10 mouse cellular contexts compared by ENCODE assay signal in genomic region chr19:40365137-40365536, GRCm38 (mm10).
DNase-seq lines count a peak whose midpoint lies in the region; ATAC-seq and TF ChIP-seq lines count a peak whose summit lies in the region.
"Had no signal": no experiment of that assay in that cellular context is flagged by ENCODE, and none has a peak within 500 bp of the region (broad histone marks: within the 10 kb centered on the region; RNA-seq: fewer than 3 reads in every experiment).

No protein-coding gene starts in this region.

- no peak for ATAC-seq in heart, embryonic 11.5 days (replicated peaks; ENCODE audit: insufficient number of reproducible peaks, low FRiP score, low TSS enrichment)
- ATAC-seq in midbrain, postnatal 0 days (ENCODE audit: low FRiP score) = peak; percentile 18; the same call in 1 of the 2 replicates
- no peak for ATAC-seq in midbrain, embryonic 15.5 days (replicated peaks)

- WGBS in heart, embryonic 11.5 days (ENCODE audit: insufficient replicate concordance) = 88% methylated on average over 5 of the region's 5 CpGs
- WGBS in midbrain, postnatal 0 days = 66% methylated on average over 5 of the region's 5 CpGs
- 71% methylated on average over 5 of the region's 5 CpGs for WGBS in midbrain, embryonic 15.5 days
- 93% methylated on average over 5 of the region's 5 CpGs for WGBS in limb, embryonic 10.5 days

- H3K4me3 ChIP-seq in heart, embryonic 11.5 days (ENCODE audit: low read depth, low read length) = no peak overlapping the region
- H3K4me3 ChIP-seq in midbrain, postnatal 0 days (ENCODE audit: low read depth, low read length) = no peak overlapping the region
- H3K4me3 ChIP-seq in midbrain, embryonic 15.5 days = no peak overlapping the region
- H3K4me3 ChIP-seq in limb, embryonic 10.5 days = no peak overlapping the region
- H3K4me3 ChIP-seq: erythroblast, embryonic 14.5 days had no signal

- peak; percentile 66 to 70 for DNase-seq in heart, adult 18-20 months
- DNase-seq in midbrain, postnatal 0 days (ENCODE audit: low spot score) = peak; percentile 77
- DNase-seq in heart, postnatal 4 days = peak; percentile 73
- DNase-seq in lung, postnatal 14 days = peak; percentile 52
- DNase-seq in limb, embryonic 10.5 days (ENCODE audit: low spot score) = no peak
- no peak for DNase-seq in gastrocnemius, postnatal 25 days

- H3K4me2 ChIP-seq in heart, embryonic 11.5 days = no peak overlapping the region
- H3K4me2 ChIP-seq in midbrain, postnatal 0 days (ENCODE audit: low read depth, low read length, poor library complexity, severe bottlenecking) = no peak overlapping the region
- H3K4me2 ChIP-seq in midbrain, embryonic 15.5 days = no peak overlapping the region

- H3K4me1 ChIP-seq in heart, embryonic 11.5 days (ENCODE audit: control insufficient read depth, insufficient read depth, low read length) = peaks cover 31% of the 10 kb centered on the region
- H3K4me1 ChIP-seq in midbrain, postnatal 0 days (ENCODE audit: insufficient read depth, low read length) = 0 out of 2 replicates have a peak, but pooled peaks cover 4% of the 10 kb centered on the region
- peaks cover 5% of the 10 kb centered on the region; the same call in 1 of the 2 replicates for H3K4me1 ChIP-seq in midbrain, embryonic 15.5 days
- peaks cover 9% of the 10 kb centered on the region for H3K4me1 ChIP-seq in limb, embryonic 10.5 days

- H3K27me3 ChIP-seq in heart, embryonic 11.5 days (ENCODE audit: control insufficient read depth, insufficient read depth, low read length) = no peaks in the 10 kb centered on the region
- H3K27me3 ChIP-seq in midbrain, postnatal 0 days (ENCODE audit: insufficient read depth, low read length) = no peaks in the 10 kb centered on the region
- no peaks in the 10 kb centered on the region for H3K27me3 ChIP-seq in midbrain, embryonic 15.5 days (replicated peaks)
- no peaks in the 10 kb centered on the region for H3K27me3 ChIP-seq in limb, embryonic 10.5 days (ENCODE audit: low read depth, poor library complexity, severe bottlenecking)

- no peak for TF ChIP-seq CTCF in midbrain, postnatal 0 days (IDR thresholded peaks at IDR 0.05)

- no peak overlapping the region for H3K9ac ChIP-seq in heart, embryonic 11.5 days (ENCODE audit: low read depth, low read length)
- H3K9ac ChIP-seq in midbrain, postnatal 0 days (replicated peaks; ENCODE audit: low read length, poor library complexity, severe bottlenecking) = no peak overlapping the region
- H3K9ac ChIP-seq in midbrain, embryonic 15.5 days = no peak overlapping the region

- H3K9me3 ChIP-seq in heart, embryonic 11.5 days (replicated peaks; ENCODE audit: control insufficient read depth, low read length) = no peaks in the 10 kb centered on the region; the same call in 1 of the 2 replicates
- H3K9me3 ChIP-seq in midbrain, postnatal 0 days (ENCODE audit: low read length) = no peaks in the 10 kb centered on the region
- no peaks in the 10 kb centered on the region for H3K9me3 ChIP-seq in midbrain, embryonic 15.5 days
- no peaks in the 10 kb centered on the region for H3K9me3 ChIP-seq in limb, embryonic 10.5 days (replicated peaks)

- H3K36me3 ChIP-seq in heart, embryonic 11.5 days (ENCODE audit: control insufficient read depth, insufficient read depth, low read length) = peaks cover 21% of the 10 kb centered on the region
- peaks cover 28% of the 10 kb centered on the region for H3K36me3 ChIP-seq in midbrain, postnatal 0 days (ENCODE audit: insufficient read depth, low read length)
- peaks cover 21% of the 10 kb centered on the region for H3K36me3 ChIP-seq in midbrain, embryonic 15.5 days (replicated peaks)
- peaks cover 16% of the 10 kb centered on the region for H3K36me3 ChIP-seq in limb, embryonic 10.5 days

- no peak overlapping the region for H3K27ac ChIP-seq in heart, embryonic 11.5 days (ENCODE audit: low read depth, low read length)
- no peak overlapping the region; the same call in 1 of the 2 replicates for H3K27ac ChIP-seq in midbrain, postnatal 0 days (ENCODE audit: low read depth, low read length)
- no peak overlapping the region for H3K27ac ChIP-seq in midbrain, embryonic 15.5 days
- H3K27ac ChIP-seq in limb, embryonic 10.5 days = no peak overlapping the region
- H3K27ac ChIP-seq: macrophage had no signal

Comparison
In these comparisons a context has a peak if more than half of its experiments do, and no peak if none do; other contexts are left out.
1. DNase-seq: peak in heart, adult 18-20 months (2 of 2), midbrain, postnatal 0 days (single experiment), heart, postnatal 4 days (single experiment) and lung, postnatal 14 days (single experiment); none in limb, embryonic 10.5 days (single experiment) and gastrocnemius, postnatal 25 days (single experiment).